Mouse (Mus musculus): ENCODE measurements around the gene Tacc2.
"Not testable (repeated sequence)": the region's sequence is repeated elsewhere in the genome, so short reads cannot be mapped to it uniquely, and the experiment has no call there.

Gene Tacc2

DNA sequence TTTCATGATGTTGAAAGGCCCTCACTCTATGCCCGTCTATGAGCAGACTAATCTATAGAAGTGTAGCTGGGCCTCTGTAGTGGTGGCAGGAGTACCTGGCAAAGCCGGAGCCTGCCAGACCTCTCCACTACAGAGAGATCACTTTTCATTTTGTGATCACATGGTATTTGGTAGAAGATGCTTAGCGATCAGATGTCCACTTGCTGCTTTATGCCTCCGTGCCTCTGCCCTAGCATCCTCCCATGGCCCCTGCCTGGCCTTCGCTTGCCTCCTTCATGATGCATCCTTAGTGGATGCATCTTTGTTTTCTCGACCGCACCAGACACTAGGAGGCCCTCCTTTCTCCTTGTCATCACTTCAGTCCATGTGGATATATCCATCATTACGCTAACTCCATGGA is 79.7 kb downstream of the Tacc2 start:
- no peak for DNase-seq

DNA sequence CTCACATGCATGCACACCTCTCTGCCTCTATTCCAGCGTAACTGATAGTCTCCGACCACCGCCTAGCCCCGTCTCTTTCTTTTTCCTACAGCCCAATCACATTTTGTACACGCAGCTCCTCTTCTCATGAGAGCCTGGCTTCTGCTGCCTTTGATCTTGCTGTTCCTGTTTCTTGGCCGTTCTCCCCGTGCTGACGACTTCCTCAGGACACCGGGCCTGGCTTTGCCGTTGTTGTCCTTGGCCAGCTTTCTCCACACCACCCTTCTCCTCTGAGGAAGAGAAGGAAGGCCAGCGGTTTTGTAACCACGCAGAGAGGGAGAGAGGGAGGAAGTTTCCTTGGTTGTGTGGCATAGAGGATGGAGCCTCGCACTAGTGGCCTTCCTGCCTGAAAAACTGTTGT is 80.5 kb downstream of the Tacc2 start:
- peak; percentile 44 to 54 for DNase-seq

DNA sequence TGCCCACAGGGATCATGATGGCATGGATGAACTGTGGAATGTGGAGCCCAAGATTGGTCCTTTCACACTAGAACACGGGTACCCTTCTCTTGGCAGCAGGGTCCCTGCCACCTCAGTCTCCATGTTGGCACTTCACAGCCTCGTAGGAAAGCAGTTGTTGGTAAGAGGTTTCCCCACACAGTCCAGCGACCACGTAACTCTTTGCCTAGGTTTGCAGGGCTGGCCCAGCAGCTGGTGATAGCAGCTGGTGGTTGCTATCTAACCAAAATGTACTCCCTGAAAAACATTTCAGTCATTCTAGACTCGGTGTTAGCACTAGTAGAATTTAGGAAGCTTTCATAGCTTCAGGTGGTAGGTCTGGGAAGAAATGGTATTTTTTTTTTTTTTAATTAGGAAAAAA is 81.9 kb downstream of the Tacc2 start:
- no peak for DNase-seq

DNA sequence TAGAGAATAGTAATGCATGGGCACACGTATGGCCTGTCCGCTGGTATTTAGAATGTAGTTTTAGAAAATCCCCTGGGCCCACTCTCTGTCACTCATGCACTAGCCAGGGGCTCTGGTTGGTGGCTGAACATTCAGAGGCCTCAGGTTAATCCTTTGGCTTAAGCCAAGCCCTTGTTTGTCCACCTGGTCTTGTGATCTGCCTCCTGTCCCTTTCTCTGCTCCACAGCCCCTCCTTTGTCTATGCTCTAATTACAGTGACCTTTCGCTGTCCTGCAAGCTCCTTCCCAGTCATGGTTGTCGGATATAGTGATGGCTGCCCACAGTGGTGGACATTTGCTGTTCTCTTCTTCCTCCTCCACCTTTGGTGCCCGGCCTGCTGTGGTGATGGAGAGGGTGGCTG is 85.0 kb downstream of the Tacc2 start:
- DNase-seq, result no peak

DNA sequence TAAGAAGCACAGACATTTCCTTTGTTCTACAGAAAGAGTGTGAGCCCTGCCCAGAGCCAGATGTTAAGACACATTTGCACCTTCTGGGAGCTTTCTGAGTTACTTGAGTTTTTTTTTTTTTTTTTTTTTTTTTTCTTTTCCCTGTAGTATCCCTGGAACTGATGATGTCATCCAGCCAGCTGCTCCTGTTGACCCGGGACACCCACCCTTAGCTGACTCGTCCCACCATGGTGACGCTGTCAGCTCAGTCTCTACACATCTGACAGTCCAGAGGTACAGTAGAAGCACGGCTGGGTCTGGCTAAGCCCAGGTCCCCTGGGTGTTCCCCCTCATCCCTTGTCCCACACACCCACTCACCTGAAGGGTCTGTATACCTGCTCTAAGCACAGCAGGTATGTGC is 85.6 kb downstream of the Tacc2 start:
- no peak for DNase-seq

DNA sequence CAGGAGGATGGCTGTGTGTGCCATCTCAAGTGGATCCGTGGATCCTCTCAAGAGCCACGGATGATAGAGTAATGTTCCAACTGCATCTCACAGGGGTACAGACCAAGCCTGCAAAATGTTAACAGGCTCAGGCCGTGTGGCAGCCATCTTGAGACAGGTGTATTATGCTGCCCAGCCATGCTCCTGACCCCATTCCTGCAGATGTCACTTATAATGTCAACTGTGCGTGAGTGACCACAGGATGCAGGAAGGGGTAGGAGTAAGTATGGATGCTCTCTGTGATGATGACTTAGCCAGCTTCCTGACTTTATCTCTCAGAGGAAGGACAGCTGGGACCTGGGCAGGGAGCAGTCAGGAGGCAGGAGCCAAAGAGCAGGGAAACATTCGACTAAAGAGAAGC is 86.8 kb downstream of the Tacc2 start:
- no peak for DNase-seq

DNA sequence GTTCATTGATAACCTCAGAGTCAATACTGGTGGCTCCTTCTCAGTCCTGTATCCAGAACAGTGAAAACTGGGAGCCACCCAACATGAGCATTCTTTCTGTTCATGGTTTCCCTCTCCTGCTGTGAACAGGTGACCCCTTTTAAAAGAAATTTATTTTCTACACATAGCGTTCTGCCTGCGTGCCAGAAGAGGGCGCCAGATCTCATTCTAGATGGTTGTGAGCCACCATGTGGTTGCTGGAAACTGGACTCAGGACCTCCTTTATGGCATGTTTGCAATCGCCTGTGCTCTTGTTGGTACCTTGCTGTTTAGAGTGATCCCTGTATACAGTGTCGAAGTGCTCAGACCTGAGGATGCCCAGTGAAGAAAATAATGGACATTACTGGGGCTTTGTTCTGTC is 87.4 kb downstream of the Tacc2 start:
- no peak for DNase-seq

DNA sequence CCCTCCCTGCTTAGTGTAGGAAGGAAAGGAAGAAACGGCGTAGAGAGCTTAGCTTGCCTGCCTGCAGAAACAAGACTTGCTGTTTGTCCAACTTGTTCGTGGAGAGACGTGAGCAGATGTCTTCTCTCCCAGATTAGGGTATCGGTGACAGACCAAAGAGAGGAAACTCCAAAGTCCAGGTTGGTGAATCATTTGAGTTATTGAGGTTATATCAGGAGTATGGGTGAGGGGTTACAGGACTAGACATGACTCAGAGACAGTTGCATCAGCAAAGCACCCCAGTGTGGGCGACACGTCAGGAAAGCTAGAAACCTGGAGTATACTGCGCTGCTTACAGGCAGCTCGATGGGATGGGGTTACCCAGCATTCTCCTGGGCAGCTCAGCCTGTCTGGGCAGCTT is 88.1 kb downstream of the Tacc2 start:
- no peak for DNase-seq

DNA sequence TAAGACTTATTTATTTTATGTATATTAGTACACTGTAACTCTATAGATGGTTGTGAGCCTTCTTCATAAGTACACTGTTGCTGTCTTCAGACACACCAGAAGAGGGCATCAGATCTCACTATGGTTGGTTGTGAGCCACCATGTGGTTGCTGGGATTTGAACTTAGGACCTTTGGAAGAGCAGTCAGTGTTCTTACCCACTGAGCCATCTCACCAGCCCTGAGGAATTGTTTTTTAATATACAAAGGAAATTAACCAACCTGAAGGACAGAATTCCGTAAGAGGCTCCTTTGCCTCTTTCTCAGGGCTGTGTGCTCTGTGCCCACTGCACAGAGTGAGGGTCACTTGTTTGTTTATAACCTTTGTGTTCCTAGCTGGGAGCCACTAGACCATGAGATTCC is 90.8 kb downstream of the Tacc2 start:
- not testable (repeated sequence) for DNase-seq

DNA sequence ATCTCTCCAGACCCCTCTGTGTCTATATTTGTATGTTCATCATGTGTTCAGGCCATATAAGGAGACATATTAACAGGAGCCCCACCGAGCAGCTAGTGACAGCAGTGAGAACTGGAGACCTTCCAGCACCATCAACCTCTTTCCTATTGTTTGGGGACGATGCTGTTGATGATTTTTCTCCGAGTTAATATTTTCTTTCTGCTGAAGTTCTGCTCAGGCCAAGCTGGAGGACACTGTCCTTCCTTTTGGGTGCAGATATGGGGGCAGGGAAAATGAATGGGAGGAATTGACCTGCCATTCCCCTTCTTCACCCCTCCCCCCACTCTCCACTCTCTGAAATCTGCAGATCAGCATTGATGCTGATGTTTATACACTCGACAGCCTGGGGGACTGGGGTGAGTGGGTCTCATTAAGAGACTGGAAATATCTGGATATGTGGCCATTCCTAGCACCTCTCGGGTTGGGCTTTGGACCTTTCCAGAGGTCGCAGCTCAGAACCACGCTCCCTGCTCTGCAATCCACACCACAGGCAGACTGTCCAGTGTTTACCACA is 91.6 kb downstream of the Tacc2 start:
- DNase-seq, result peak; percentile 37 to 63

DNA sequence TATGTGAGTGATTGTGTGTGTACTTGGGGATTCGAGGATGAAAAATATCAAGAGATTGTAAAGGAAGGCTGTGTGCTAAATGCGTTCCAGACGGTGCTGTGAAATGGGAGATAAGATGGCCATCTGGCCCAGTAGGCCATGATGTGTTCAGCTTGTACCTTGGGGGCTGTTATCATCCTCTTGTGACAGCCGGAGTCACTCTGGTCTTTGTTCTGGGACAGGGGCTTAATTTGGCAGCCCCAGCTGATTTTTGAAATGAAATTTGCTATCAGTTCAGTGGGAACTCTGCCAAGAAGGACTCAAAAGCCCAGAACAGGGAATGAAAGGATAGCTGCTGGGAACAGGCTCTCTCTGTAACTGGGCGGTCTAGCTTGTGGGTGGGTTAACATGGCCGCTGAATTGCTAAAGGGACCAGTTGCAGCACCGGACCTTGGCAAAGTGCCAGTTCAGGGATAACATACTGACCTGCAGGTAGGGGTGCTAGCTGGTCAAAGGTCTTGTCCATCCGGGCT is 92.2 kb downstream of the Tacc2 start:
- peak; percentile 60 to 77 for DNase-seq

DNA sequence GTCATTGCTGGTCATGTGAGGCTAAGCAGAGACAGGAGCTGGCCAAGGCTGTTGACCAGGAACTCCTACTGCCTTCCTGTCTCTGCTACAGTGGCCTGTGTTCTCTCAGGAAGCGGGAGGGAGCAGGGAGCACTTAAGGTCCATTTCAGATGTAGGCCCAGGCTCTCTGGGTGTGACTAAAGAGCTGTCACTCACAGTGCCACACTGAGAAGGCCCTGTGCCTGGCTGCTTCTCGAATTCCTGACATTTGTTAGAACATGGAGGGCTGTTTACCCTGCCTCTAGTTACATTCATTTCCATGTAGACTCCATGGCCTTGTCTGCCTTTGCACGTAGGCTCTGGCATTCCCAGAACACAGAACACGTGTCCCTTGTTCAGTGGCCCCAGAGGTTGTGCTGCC is 93.1 kb downstream of the Tacc2 start:
- DNase-seq, result peak in 1 of 2 experiments; percentile 22

DNA sequence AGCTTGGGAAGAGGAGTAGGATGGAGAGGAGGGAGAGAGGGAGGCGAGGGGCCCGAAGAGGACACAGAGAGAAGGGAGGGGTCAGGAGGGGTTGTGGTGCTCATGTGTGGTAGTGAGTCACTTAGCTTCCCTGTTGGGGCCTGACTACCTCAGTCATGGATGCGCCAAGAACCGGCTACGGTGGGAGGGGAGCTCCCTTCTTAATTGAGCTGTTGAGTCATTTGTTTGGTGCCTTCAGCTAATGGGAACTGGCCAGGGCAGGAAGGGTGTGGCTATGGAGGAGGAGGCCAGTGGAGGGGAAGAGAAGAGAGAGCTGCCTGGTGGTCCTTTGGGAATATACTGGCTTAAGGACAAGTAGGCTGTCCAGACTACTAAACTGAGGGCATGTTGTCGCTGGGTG is 94.1 kb downstream of the Tacc2 start:
- DNase-seq, result peak in 1 of 2 experiments; percentile 36

DNA sequence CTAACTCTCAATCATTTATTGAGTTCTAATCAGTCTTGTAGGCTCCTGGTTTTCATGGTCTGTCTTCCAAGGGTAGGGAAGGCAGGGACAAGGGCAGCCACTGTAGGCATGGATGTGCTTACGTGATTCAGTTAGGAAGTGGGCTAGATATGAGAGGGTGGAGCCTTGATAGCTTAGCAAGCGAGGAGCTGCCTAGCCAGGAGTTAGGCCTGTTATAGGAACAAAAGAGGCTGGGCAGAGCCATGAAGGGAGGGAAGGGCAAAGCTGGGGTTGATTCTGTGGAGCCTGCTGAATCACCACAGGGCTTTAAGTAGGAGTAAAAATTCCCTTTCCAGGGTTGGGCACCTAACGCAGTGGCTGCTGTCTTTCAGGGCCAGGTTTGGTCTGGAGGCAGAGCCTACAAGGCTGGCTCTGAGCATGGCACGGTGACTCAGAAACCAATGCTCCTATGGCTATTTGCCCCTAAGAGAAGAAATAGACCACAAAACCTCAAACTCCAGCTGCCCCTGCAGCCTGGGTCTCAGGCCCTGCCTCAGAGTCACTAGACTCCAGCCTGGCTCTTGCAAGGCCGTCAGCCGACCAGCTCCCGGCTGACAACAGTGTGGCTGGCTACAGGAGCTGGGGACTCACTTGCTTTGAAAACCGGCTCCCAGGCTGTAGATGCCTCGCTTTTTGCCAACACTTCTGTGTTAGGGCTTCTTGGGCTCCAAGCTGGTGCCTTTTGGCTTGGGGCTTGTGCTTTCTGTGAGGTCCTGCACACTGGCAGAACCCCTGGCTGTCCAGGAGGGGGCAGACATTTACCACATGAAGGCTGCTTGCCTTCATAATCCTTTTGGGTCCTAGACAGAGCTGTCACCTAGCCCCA is 96.2 kb downstream of the Tacc2 start:
- DNase-seq, result peak; percentile 48 to 63

DNA sequence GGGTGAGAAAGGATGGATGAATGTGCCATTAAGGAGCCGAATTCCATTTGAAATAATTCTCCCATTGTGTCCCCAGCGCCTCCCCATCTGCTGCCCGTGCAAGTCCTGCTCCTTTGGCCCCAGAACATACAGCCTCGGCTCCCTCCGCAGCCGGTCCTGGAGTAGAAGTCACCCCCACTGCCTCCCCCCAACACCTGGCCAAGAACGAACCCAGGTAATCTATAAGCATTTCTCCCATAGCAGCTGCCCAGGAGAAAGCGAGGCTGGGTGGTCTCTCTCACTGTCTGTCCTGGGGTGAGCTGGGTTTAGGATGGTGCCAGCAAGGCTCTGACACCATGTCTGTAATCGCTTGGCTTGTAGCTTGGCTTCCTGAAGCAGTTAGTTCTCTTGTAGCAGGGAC is 97.3 kb downstream of the Tacc2 start:
- DNase-seq, result no peak

DNA sequence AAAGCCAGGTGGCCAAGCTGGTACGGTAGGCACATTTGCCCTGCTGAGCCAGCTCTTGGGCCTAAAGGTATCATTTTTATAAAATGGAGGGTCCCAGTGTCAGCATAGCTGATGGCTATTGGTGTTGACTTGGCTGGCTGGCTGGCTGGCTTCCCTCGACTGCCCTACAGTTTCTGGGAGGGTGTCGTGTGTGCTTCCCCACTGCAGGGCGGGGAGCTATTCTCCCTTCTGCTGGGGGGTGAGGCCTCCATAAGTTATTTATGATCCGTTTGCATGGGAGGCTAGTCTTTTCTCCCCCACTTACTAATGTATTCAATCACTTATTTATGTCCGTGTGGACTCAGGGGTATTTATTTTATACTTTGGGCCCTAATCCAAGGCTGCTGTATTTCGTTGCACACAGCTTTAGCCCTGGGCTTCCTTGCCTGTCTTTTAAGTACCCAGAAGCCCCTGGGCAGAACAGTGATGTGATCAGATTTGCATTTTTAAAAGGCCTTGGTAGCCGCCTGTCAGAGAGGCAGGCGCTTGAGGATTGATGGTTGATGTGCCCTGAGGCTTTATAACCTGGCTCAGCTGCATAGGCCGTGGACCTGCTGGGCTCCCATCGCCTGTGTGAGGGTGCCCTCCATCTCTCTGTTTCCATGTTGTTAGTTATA is 99.8 kb downstream of the Tacc2 start:
- no peak for DNase-seq

DNA sequence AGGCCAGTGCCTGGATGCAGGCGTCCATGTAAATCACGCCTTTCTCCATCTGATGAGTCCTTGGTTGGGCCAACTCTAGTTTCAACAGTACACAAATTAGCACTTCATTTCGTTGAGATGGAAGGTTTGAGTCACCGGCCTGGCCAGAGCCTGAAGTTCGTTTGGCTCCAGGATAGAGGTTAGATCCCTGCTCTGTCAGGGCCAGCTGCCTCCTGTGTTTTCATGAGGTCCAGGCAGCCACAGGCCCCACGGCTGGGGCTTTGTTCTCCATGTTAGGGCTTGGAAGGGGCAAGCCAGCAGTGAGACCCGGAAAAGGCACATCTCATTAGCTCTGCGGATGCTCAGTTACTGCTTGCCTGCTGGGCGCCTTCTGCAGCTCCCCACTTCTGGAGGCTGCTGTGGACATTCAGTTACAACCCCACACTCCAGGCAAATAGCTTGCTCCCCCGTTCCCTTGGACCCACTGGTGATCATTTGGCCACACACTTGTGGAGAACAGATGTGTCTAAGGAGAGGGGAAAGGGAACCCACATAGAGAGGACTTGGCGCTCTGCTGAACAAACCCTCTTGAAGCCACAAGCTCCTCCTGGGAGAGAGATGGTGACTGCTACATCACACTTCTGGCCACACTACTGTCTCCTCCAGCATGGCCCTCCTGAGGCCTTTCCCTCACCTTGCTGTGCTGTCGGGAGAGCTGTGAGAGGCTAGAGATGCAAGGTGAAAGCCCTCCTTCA is 100.5 kb downstream of the Tacc2 start:
- no peak for DNase-seq

DNA sequence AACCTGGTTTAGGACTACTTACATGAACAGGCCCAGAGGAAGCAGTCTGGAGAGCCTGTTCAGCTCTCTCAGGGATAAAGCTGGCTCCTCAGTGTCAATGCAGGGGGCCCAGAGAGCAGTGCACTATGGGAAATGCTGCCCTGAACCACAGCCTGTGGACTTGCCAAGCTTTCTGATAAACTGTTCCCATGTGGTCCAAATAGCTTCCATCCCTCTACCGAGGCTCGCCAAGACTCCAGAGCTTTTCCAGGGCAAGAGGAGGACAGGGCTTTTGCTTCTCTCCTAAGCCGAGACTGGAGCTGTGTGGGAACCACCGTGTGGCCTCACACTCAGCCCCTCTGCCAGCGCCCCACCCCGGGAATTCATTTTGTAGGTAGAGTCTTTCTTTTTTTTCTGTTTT is 101.2 kb downstream of the Tacc2 start:
- no peak for DNase-seq

DNA sequence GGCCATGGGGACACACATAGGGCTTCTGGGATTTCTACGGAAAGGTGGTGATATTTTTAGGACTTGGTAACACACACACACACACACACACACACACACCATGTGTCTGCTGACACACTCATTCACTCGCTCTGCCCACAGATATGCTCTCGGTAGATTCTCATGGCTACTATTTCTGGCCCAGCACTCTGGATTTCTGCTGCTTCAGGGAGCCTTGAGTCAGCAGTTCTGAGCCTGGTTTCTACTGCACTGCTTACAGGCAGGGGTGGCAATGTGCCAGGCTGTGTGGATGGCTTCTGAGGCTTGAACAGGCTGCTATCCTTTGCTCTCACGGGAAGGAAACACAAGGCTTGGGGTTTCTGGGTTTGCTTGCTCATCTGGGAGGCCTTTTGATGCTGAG is 104.6 kb downstream of the Tacc2 start:
- DNase-seq, result peak; percentile 60 to 69

DNA sequence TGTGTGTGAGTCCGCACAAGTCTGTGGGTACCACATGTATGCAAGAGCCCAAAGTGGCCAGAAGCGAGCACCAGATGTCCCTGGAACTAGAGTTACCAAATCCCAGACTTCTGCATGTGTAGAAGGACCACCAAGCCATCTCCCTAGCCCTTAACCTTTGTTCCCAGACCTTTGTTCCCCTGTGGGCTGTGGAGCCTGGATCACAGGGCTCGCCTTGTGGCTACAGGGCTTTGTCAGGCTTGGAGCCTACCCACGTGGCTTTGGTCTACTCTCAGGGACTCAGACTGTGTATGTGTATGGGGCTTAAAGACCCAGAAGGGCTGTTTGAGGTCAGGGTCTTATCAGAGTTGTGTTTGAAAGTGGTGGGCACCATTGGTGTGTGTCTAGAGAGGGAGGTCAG is 111.4 kb downstream of the Tacc2 start:
- DNase-seq, result no peak

DNA sequence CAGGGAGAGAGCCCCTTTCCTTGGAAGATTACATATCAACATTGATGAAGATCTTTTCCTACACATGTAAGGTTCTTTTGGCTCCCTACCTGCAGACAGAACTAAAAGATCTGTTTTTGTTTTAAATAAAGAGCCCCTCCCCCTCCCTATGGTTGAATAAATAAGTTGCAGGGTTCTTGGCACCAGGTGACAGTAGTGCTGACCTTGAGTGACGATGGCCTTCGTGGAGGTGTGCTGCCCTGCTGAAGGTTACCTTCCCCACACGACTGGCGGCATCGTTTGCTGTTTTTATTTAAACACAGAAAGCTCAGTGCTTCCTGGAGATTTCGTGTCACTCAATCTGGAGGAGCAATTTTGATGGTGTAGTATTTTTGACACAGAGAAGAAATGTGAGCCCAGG is 113.6 kb downstream of the Tacc2 start:
- no peak for DNase-seq

DNA sequence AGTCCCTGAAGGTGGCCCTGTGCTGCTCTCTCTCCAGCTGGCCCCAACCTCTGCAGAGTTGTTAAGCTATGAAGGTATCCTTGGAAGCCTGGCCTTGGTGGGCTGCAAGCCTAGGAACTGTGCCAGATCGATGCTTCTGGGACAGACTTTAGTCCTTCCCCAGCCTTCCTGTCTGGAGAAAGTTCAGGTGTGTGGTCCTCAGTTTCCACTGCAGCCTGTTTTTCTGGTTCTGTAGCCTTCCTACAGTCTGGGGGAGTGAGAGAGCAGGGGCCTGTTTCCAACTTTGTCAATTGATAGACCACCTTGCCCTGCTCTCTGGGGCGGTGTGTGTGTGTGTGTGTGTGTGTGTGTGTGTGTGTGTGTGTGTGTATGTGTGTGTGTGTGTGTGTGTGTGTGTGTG is 114.7 kb downstream of the Tacc2 start:
- no peak for DNase-seq

DNA sequence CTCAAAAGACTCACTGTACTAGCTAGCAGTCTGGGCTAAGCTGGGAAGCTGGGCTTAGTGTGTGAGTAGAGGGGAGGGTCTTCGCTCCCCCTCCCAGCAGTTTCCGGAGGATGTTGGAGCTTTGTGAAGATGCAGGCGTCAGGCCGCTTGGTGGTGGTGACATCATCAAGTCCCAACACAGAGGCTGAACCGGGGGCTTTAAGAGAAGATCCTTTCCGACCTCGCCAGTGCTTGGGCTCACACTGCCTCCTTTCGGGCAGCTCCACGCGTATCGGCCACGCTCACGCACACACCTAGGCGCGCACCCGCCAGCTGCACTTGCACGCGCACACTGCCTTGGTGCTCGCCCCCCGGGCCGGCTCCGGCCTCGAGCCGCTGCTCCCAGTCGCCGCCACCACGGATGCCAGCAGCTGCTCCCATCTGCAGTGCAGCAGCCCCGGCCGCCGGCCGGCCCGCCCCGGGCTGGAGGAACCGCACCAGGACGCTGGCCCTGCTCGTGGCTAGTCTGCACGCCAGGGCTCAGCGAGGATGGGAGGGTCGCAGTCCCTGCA is 115.2 kb downstream of the Tacc2 start:
- peak; percentile 81 to 90 for DNase-seq

All from kidney, postnatal 4 days (tissue).